Mouse (Mus musculus): Measurements from ENCODE around the gene Olfr67. TPM values are rescaled to one million over a fixed set of nuclear protein-coding genes. Genes with fewer than 3 reads are reported as not detected.
"Not testable (repeated sequence)": the region's sequence is repeated elsewhere in the genome, so short reads cannot be mapped to it uniquely, and the experiment has no call there.

Olfr67 gene
- total RNA-seq (2021) (not detected), polyA plus RNA-seq (2012; rRNA removed) (not detected in 2 replicates)
- long read RNA-seq = 0 reads

- DNase-seq = no peak
Measured at GRCm38 (mm10) chr7:103791721-103792120, at the start of gene Olfr67. Gene Olfr67, minus strand, starts transcription at chr7:103791821.

- no peak for DNase-seq
Measured at GRCm38 (mm10) chr7:103840268-103840667, 48.6 kb upstream of the Olfr67 start, which contains the start of gene Hbb-bh2. Gene Hbb-bh2, minus strand, starts transcription at chr7:103840520.

- no peak for DNase-seq
Measured at GRCm38 (mm10) chr7:103827808-103828207, 36.2 kb upstream of the Olfr67 start, which contains the start of gene Hbb-bs. Gene Hbb-bs, minus strand, starts transcription at chr7:103828096.

GRCm38 (mm10) chr7:103827139-103827538, 35.5 kb upstream of the Olfr67 start:
- DNase-seq = not testable (repeated sequence)

- DNase-seq = no peak
Measured at GRCm38 (mm10) chr7:103826255-103826887, 34.8 kb upstream of the Olfr67 start.

- no peak for DNase-seq
Measured at GRCm38 (mm10) chr7:103825536-103826254, 34.1 kb upstream of the Olfr67 start.

GRCm38 (mm10) chr7:103824597-103824996, 33.0 kb upstream of the Olfr67 start:
- no peak for DNase-seq

GRCm38 (mm10) chr7:103815085-103815484, 23.5 kb upstream of the Olfr67 start:
- not testable (repeated sequence) for DNase-seq

GRCm38 (mm10) chr7:103813766-103814165, 22.1 kb upstream of the Olfr67 start, which contains the start of gene Hbb-bt:
Gene Hbb-bt, minus strand, starts transcription at chr7:103813996.
- DNase-seq = no peak

GRCm38 (mm10) chr7:103813152-103813551, 21.5 kb upstream of the Olfr67 start:
- not testable (repeated sequence) for DNase-seq

GRCm38 (mm10) chr7:103812174-103812573, 20.6 kb upstream of the Olfr67 start:
- DNase-seq = no peak

- no peak for DNase-seq
Measured at GRCm38 (mm10) chr7:103811223-103811845, 19.7 kb upstream of the Olfr67 start.

GRCm38 (mm10) chr7:103810746-103811145, 19.1 kb upstream of the Olfr67 start:
- no peak for DNase-seq

GRCm38 (mm10) chr7:103810296-103810695, 18.7 kb upstream of the Olfr67 start:
- no peak for DNase-seq

GRCm38 (mm10) chr7:103809801-103810155, 18.2 kb upstream of the Olfr67 start:
- no peak for DNase-seq

GRCm38 (mm10) chr7:103808971-103809800, 17.6 kb upstream of the Olfr67 start:
- no peak for DNase-seq

- DNase-seq = not testable (repeated sequence)
Measured at GRCm38 (mm10) chr7:103808120-103808519, 16.5 kb upstream of the Olfr67 start.

- DNase-seq = peak; percentile 10
Measured at GRCm38 (mm10) chr7:103806856-103807255, 15.2 kb upstream of the Olfr67 start.

- no peak for DNase-seq
Measured at GRCm38 (mm10) chr7:103792669-103793388, 1.2 kb upstream of the Olfr67 start.

- no peak for DNase-seq
Measured at GRCm38 (mm10) chr7:103779598-103779997, 12.0 kb downstream of the Olfr67 start, which contains the start of gene Olfr68. Gene Olfr68, minus strand, starts transcription at chr7:103779698.

- DNase-seq = not testable (repeated sequence)
Measured at GRCm38 (mm10) chr7:103777652-103778051, 14.0 kb downstream of the Olfr67 start.

Data from adrenal gland, adult 2 months (tissue).